In the genomic region with DNA sequence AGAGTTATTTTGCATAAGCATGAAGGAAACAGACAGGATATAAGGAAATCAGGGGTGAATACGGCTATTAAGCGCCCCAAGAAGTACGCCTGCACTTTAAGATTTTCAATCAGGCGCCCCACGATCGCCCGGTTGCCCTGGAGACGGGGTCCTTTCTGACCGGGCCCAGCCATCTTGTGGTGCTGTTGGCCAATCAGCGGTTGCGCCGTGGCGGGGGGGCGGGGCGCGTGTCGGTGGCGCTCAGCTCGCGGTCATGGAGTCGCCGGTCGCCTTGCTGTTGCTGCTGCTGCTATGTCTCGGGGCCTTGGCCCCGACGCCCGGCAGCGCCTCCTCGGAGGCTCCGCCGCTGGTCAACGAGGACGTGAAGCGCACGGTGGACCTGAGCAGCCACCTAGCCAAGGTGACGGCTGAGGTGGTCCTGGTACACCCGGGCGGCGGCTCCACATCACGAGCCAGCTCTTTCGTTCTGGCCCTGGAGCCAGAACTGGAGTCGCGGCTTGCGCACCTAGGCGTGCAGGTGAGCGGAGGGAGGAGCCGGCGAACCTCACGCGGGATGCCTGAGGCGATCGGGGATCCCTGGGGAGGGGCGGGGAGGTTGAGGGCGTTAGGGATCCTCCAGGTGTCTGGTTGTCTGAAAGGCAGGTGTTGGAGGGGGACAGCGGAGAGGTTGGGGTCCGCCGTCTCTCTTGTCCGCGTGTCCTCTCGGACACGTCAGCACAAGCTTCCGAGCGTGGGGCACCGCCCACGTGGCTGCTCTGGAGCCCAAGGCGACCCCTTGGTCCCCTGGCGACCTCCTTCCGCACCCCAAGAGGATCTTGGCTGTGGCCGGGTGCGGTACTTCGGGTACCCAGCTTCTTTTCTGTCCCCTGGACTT, we compare ENCODE assay signal across 7 mouse cellular contexts. TPM values are rescaled to one million over a fixed set of nuclear protein-coding genes. Genes with fewer than 3 reads are reported as not detected.
DNase-seq lines count a peak whose midpoint lies in the region; ATAC-seq lines count a peak whose summit lies in the region.

A gene (plus strand): TSS at position 205 of the 874 bp plus-strand sequence.

- peak; percentile 100 for DNase-seq in adrenal gland, postnatal 10 days
- peak; percentile 99 for DNase-seq in embryonic facial prominence, embryonic 10.5 days (ENCODE audit: low spot score)
- peak; percentile 94 for DNase-seq in kidney, adult 11 months
- peak; percentile 99 for DNase-seq in limb, embryonic 10.5 days (ENCODE audit: low spot score)
- DNase-seq in spleen, adult 12 weeks (ENCODE audit: low spot score), result peak; percentile 97

- peaks cover 27% of the 10 kb centered on the region for H3K4me1 ChIP-seq in embryonic facial prominence, embryonic 10.5 days
- H3K4me1 ChIP-seq in limb, embryonic 10.5 days, result peaks cover 18% of the 10 kb centered on the region
- peaks cover 30% of the 10 kb centered on the region for H3K4me1 ChIP-seq in midbrain, embryonic 13.5 days (replicated peaks)

- no peaks in the 10 kb centered on the region for H3K9me3 ChIP-seq in embryonic facial prominence, embryonic 10.5 days
- H3K9me3 ChIP-seq in limb, embryonic 10.5 days (replicated peaks), result no peaks in the 10 kb centered on the region
- H3K9me3 ChIP-seq in midbrain, embryonic 13.5 days, result no peaks in the 10 kb centered on the region

- H3K36me3 ChIP-seq in embryonic facial prominence, embryonic 10.5 days (replicated peaks), result peaks cover 26% of the 10 kb centered on the region
- H3K36me3 ChIP-seq in limb, embryonic 10.5 days, result peaks cover 27% of the 10 kb centered on the region
- peaks cover 10% of the 10 kb centered on the region for H3K36me3 ChIP-seq in midbrain, embryonic 13.5 days

- peak within 1 kb of the TSS; percentile 99 for H3K4me3 ChIP-seq in embryonic facial prominence, embryonic 10.5 days
- H3K4me3 ChIP-seq in limb, embryonic 10.5 days, result peak within 1 kb of the TSS; percentile 99
- H3K4me3 ChIP-seq in midbrain, embryonic 13.5 days (replicated peaks), result peak within 1 kb of the TSS; percentile 99

- H3K9ac ChIP-seq in midbrain, embryonic 13.5 days (replicated peaks), result peak within 1 kb of the TSS; percentile 95

- H3K4me2 ChIP-seq in midbrain, embryonic 13.5 days (replicated peaks), result peak within 1 kb of the TSS; percentile 99

- 0 out of 2 replicates have a peak, but pooled peaks cover 10% of the 10 kb centered on the region for H3K27me3 ChIP-seq in embryonic facial prominence, embryonic 10.5 days (replicated peaks; ENCODE audit: low read depth, poor library complexity, severe bottlenecking)
- peaks cover 11% of the 10 kb centered on the region for H3K27me3 ChIP-seq in limb, embryonic 10.5 days (ENCODE audit: low read depth, poor library complexity, severe bottlenecking)
- peaks cover 6% of the 10 kb centered on the region for H3K27me3 ChIP-seq in midbrain, embryonic 13.5 days

- peak; percentile 97 for ATAC-seq in granulocyte monocyte progenitor cell, adult 5-6 weeks (replicated peaks; ENCODE audit: poor library complexity, severe bottlenecking)
- peak; percentile 98 for ATAC-seq in midbrain, embryonic 13.5 days

- peak within 1 kb of the TSS; percentile 92 for H3K27ac ChIP-seq in embryonic facial prominence, embryonic 10.5 days (replicated peaks)
- peak within 1 kb of the TSS; percentile 94 for H3K27ac ChIP-seq in limb, embryonic 10.5 days
- H3K27ac ChIP-seq in midbrain, embryonic 13.5 days, result peak within 1 kb of the TSS; percentile 81

- WGBS in embryonic facial prominence, embryonic 10.5 days, result under 1% methylated on average over 71 of the region's 71 CpGs
- under 1% methylated on average over 70 of the region's 71 CpGs for WGBS in limb, embryonic 10.5 days
- under 1% methylated on average over 69 of the region's 71 CpGs for WGBS in midbrain, embryonic 13.5 days

RNA-seq across cellular contexts. Expression of the gene that starts here (rescaled TPM):
- 100 to 1,000 TPM; 156 to 182 TPM for total RNA-seq in adrenal gland, postnatal 10 days (2021)
- 302 and 327 TPM in 2 replicates for polyA plus RNA-seq in embryonic facial prominence, embryonic 10.5 days (2016; fragmentation: Nextera tagmentation; extraction: Ambion mirVana)
- 254 and 266 TPM in 2 replicates for total RNA-seq in granulocyte monocyte progenitor cell, adult 5-6 weeks (2014; fragmentation: Nextera tagmentation)
- 386 and 482 TPM in 2 replicates for total RNA-seq in granulocyte monocyte progenitor cell, adult 5-6 weeks (2017)
- polyA plus RNA-seq in limb, embryonic 10.5 days (2016; fragmentation: Nextera tagmentation; extraction: Ambion mirVana), result 324 and 340 TPM in 2 replicates
- 257 TPM in 2 replicates for polyA plus RNA-seq in midbrain, embryonic 13.5 days (2015; fragmentation: Nextera tagmentation; extraction: Ambion mirVana)

Comparison
In these comparisons a context has a peak if more than half of its experiments do, and no peak if none do; other contexts are left out.
1. Peak in every context shown above with its lines: DNase-seq, ATAC-seq, H3K4me3 ChIP-seq and H3K27ac ChIP-seq.